Mouse (Mus musculus) liver, embryonic 16.5 days (tissue): ENCODE measurements around the gene Mip. TPM values are rescaled to one million over a fixed set of nuclear protein-coding genes. Genes with fewer than 3 reads are reported as not detected.
"Not testable (repeated sequence)": the region's sequence is repeated elsewhere in the genome, so short reads cannot be mapped to it uniquely, and the experiment has no call there.

ENCODE experiments used
- ATAC-seq: fragments of 200-750 bp; cut with Nextera tagmentation; 2 replicates; pipeline ENCODE4 v1.8.0; 2017; ENCODE audit warnings: low read depth, mild to moderate bottlenecking, moderate number of reproducible peaks, moderate library complexity
- H3K27ac ChIP-seq: fragments of 300-500 bp; sonication (generic); 2 replicates; pipeline ENCODE4 v1.5.1; 2014; ENCODE audit warnings: mild to moderate bottlenecking, low read length
- H3K27me3 ChIP-seq: fragments of 300-500 bp; sonication (generic); 2 replicates; pipeline ENCODE4 v1.6.1; 2014; ENCODE audit warnings: low read depth, low read length, mixed read lengths; ENCODE audit not compliant: control insufficient read depth, insufficient read depth
- H3K36me3 ChIP-seq: fragments of 300-500 bp; sonication (generic); 2 replicates; pipeline ENCODE4 v1.6.1; 2014; ENCODE audit warnings: mild to moderate bottlenecking; ENCODE audit not compliant: control insufficient read depth, insufficient read depth
- H3K4me1 ChIP-seq: fragments of 300-500 bp; sonication (generic); 2 replicates; pipeline ENCODE4 v1.6.1; 2014; ENCODE audit warnings: low read depth, low read length, mixed read lengths; ENCODE audit not compliant: control insufficient read depth
- H3K4me2 ChIP-seq: fragments of 300-500 bp; sonication (generic); 2 replicates; pipeline ENCODE4 v1.6.1; 2014; ENCODE audit warnings: low read depth, low read length, mixed read lengths
- H3K4me3 ChIP-seq: fragments of 300-500 bp; sonication (generic); 2 replicates; pipeline ENCODE4 v1.5.1; 2014; ENCODE audit warnings: low read depth, mild to moderate bottlenecking, low read length
- H3K9ac ChIP-seq: fragments of 300-500 bp; sonication (generic); 2 replicates; pipeline ENCODE4 v1.6.1; 2014; ENCODE audit warnings: low read depth, low read length
- H3K9me3 ChIP-seq: fragments of 300-500 bp; sonication (generic); replicated peaks from 2 replicates; pipeline ENCODE4 v1.6.1; 2016; ENCODE audit warnings: low read length; ENCODE audit not compliant: control insufficient read depth
- WGBS: fragments of 180-500 bp; shearing (Covaris S2); extraction: QIAGEN DNeasy Blood & Tissue Kit; methylation state at CpG from one replicate; pipeline ENCODE4 v1.1.7; 2014; ENCODE audit not compliant: insufficient replicate concordance; 5-methylcytosine and 5-hydroxymethylcytosine counted together
- polyA plus RNA-seq: library from polyadenylated mRNA; unstranded; fragments of >200 nt; fragmentation: Nextera tagmentation; extraction: Ambion mirVana; gene quantifications from 2 replicates; pipeline ENCODE4 v1.2.1, GENCODE M21; 2015

Gene Mip
- polyA plus RNA-seq, 1 experiment from 2014 or later: 0.05 TPM

DNA sequence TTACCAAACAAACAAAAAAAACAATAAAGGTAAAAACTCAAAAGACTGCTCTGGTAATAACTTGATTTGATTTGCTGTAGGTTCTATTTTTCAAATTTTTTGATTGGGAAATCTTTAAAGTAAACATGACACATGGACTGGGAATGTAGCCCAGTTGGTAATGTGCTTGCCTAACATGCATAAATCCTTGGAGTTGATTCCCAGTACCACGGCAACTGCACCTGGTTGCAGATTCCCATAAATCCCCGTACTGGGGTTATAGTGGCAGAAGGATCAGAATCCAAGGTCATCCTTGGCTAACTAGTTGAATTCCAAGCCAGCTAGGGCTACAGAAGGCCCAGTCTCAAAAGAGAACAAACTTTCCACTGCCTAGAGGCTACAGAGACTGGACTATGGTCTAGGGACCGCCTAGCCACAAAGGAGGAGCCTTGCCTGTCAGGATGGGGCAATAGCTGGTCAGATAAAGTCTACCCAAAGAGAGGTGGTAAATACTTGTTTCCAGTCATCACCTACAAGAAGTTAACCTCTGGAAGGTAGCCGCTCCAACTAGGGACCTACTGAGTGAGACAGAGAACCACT, 28.1 kb downstream of the Mip start, which contains the start of gene Apon:
Gene Apon (plus strand): TSS at position 420 of the 579 bp plus-strand sequence.
- H3K9ac ChIP-seq: no peak within 1 kb of the TSS
- no peaks in the 10 kb centered on the region for H3K4me1 ChIP-seq
- peaks cover 35% of the 10 kb centered on the region for H3K36me3 ChIP-seq
- ATAC-seq: peak; percentile 48
- WGBS: 67% methylated on average over 4 of the region's 4 CpGs
- H3K27me3 ChIP-seq: no peaks in the 10 kb centered on the region
- H3K9me3 ChIP-seq: no peaks in the 10 kb centered on the region
- H3K27ac ChIP-seq: peak within 1 kb of the TSS; percentile 18
- no peak within 1 kb of the TSS for H3K4me2 ChIP-seq
- no peak within 1 kb of the TSS for H3K4me3 ChIP-seq

DNA sequence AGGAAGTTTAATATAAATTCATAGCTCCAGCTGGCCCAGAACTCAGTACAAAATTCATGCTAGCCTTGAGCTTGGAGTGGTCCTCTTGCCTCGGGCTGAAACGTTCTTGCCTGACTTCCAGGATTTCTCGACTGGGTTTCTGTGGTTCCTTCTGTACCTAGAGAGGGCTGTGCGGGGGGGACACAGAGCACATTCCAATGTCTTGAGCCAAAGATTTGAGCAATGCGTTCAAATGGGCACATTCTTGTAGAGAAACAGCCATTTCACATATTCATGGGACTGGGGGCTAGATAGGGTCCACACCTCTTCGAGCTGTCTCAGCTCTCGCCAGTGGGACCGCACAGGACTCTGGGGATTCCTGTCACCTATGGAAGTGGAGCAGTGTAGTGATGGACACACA, 30.3 kb downstream of the Mip start:
- Histone ChIP-seq H3K9ac (no peak overlapping the region), H3K4me3 (no peak overlapping the region), H3K36me3 (peaks cover 17% of the 10 kb centered on the region), H3K27ac (no peak overlapping the region), H3K4me2 (no peak overlapping the region), H3K27me3 (no peaks in the 10 kb centered on the region), H3K9me3 (no peaks in the 10 kb centered on the region), H3K4me1 (peaks cover 4% of the 10 kb centered on the region)
- WGBS: 77% methylated on average over 8 of the region's 8 CpGs
- no peak for ATAC-seq

DNA sequence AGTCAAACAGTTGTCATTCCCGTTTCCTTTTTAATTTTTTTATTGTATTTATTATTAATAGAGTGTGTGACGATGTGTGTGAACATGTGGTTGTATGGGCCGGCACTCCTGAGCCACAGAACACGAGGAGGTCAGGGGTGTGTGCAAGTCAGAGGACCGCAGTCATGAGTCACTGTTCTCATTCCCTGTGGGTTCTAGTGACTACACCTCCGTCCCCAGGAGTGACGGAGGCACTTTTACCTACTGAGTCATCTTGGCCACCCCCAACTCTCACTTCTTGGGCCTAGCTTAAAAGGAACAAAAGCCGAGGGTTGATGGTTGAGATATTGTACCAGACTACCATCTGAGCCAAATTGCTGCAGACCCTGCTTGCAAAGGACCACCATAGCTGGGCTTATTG, 30.7 kb downstream of the Mip start:
- Histone ChIP-seq H3K4me2 (no peak overlapping the region), H3K9ac (no peak overlapping the region), H3K9me3 (no peaks in the 10 kb centered on the region), H3K27me3 (no peaks in the 10 kb centered on the region), H3K4me3 (no peak overlapping the region), H3K36me3 (peaks cover 13% of the 10 kb centered on the region), H3K4me1 (peaks cover 4% of the 10 kb centered on the region), H3K27ac (no peak overlapping the region)
- ATAC-seq: no peak
- WGBS: 75% methylated on average over 8 of the region's 8 CpGs

DNA sequence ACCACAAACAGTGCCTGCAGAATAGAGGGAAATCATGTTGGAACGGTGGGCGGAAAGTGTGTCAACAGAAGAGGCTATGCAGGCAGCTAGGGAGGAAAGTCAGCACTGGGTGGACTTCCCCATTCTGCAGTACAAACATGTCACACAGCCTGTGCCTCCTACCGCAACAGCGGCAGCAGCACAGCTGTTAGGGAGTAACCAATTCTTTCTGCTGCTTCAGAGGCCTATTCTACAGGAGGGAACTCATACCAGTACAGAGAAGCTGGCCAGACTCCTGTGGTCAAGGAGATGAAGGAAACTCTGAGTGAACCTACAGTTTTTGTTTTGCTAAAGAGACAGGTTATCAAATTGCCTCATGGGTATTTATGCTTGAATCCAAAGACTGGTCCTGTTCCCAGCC, 33.3 kb downstream of the Mip start:
- H3K9ac ChIP-seq: no peak overlapping the region
- no peak overlapping the region for H3K4me2 ChIP-seq
- H3K4me1 ChIP-seq: peaks cover 4% of the 10 kb centered on the region
- no peaks in the 10 kb centered on the region for H3K27me3 ChIP-seq
- no peaks in the 10 kb centered on the region for H3K9me3 ChIP-seq
- ATAC-seq: peak; percentile 60
- peak overlapping the region; percentile 54; the same call in 1 of the 2 replicates for H3K27ac ChIP-seq
- H3K4me3 ChIP-seq: no peak overlapping the region
- H3K36me3 ChIP-seq: no peaks in the 10 kb centered on the region
- WGBS: 24% methylated on average over 4 of the region's 4 CpGs

DNA sequence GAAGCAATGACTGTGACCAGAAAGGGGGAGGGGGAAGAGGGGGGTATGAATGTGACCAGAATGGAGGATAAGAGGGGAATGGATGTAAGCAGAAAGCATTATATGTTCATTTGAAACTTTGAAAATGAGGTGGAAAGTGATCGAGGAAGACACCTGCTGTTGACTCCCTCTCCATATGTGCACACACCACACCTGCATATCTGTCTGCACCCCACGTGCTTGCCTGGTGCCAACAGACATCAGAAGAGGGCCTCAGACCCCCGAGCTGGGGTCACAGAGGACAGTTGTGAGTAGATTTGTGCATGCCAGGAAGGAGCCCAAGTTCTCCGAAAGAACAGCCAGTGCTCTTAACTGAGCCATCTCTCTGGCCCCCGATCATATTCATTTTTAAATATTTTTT, 34.3 kb downstream of the Mip start:
- no peak overlapping the region for H3K4me3 ChIP-seq
- peaks cover 4% of the 10 kb centered on the region for H3K4me1 ChIP-seq
- no peak overlapping the region for H3K27ac ChIP-seq
- no peaks in the 10 kb centered on the region for H3K36me3 ChIP-seq
- no peak overlapping the region for H3K9ac ChIP-seq
- no peaks in the 10 kb centered on the region for H3K9me3 ChIP-seq
- 63% methylated on average over 5 of the region's 5 CpGs for WGBS
- H3K27me3 ChIP-seq: no peaks in the 10 kb centered on the region
- no peak overlapping the region for H3K4me2 ChIP-seq
- no peak for ATAC-seq

DNA sequence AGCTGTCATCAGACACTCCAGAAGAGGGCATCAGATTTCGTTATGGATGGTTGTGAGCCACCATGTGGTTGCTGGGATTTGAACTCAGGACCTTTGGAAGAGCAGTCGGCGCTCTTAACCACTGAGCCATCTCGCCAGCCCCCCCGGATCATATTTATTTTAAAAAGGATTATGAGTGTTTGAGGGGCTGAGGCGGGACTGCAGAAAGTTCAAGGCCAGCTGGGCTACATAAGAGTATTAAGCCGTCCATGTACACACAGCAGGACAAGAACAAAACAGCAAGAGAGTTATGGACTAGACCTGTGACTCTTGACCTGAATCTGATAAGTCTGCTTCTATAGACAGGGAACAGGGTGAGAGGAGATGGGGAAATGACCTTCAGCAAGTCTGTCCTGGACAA, 34.7 kb downstream of the Mip start:
- not testable (repeated sequence) for H3K27ac ChIP-seq, H3K36me3 ChIP-seq, H3K9ac ChIP-seq, H3K4me2 ChIP-seq, H3K4me1 ChIP-seq, H3K27me3 ChIP-seq, H3K4me3 ChIP-seq, H3K9me3 ChIP-seq, ATAC-seq
- WGBS: 77% methylated on average over 7 of the region's 7 CpGs

DNA sequence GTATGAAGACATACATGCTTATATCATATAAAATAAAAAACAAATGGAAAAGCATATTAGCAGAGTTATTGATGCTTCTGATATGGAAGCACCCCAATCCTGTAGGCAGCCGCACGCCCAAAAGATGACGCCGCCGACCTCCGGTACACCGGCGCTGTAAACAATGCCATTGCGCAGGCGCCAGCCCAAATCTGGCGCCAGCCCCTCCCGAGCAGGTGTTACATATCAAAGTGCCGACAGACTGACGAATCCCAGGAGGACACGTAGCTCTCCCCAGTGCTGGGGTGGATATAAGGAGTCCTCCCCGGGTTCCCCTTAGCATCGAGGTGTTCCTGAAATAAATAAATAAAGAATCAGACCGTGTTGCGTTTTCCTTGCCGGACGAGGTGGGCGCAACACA, 36.7 kb downstream of the Mip start:
- 80% methylated on average over 22 of the region's 22 CpGs for WGBS
- no peak overlapping the region for H3K4me2 ChIP-seq
- no peaks in the 10 kb centered on the region for H3K36me3 ChIP-seq
- ATAC-seq: no peak
- H3K27ac ChIP-seq: no peak overlapping the region
- H3K27me3 ChIP-seq: no peaks in the 10 kb centered on the region
- no peak overlapping the region for H3K9ac ChIP-seq
- no peaks in the 10 kb centered on the region for H3K9me3 ChIP-seq
- no peak overlapping the region for H3K4me3 ChIP-seq
- H3K4me1 ChIP-seq: peaks cover 4% of the 10 kb centered on the region

DNA sequence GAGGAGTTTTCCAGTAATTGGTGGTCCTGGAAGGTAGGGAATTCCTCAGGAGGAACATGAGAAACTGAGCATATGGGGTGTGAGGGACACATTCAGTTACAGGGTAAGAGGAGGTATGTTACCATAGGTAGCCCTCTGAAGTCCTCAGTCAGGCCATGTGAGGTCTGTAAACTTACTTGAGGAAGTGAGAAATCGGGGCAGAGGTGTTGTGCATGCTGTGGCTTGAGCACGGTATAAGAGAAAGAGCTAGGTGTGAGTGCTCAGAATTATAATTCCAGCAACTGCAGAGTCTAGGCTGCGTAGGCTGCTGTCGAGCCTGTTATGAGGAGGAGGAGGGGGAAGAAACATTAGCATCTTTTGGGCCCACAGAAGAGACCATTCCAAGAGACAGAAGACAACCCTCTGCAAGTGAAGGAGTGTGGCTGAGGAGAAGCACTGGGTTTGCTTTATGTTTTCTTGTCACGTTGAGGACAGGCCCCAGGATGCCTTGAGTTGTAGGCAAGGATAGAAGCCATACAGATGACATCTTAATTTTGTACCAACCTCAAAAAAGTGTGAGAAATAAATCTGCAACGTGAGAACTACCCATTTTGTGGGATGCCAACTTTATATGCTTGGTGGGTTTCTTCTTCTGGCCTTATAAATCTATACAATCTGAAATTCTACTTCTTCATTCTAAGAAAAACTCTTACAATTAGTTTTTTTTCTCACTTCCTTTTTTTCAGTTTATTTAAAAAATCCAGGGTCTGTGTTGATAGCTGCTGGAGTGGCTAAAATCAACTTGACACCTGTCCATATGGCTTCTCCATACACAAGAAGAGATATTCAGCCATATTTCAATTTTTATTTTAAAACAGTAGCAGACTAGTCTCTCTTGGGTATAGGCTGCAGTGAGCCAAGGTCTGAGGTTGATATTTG, 38.0 kb downstream of the Mip start:
- no peak overlapping the region for H3K9ac ChIP-seq
- H3K27me3 ChIP-seq: no peaks in the 10 kb centered on the region
- H3K36me3 ChIP-seq: no peaks in the 10 kb centered on the region
- WGBS: 57% methylated on average over 6 of the region's 6 CpGs
- no peak overlapping the region for H3K27ac ChIP-seq
- no peak overlapping the region for H3K4me3 ChIP-seq
- peaks cover 4% of the 10 kb centered on the region for H3K4me1 ChIP-seq
- no peak for ATAC-seq
- H3K4me2 ChIP-seq: no peak overlapping the region
- H3K9me3 ChIP-seq: no peaks in the 10 kb centered on the region

DNA sequence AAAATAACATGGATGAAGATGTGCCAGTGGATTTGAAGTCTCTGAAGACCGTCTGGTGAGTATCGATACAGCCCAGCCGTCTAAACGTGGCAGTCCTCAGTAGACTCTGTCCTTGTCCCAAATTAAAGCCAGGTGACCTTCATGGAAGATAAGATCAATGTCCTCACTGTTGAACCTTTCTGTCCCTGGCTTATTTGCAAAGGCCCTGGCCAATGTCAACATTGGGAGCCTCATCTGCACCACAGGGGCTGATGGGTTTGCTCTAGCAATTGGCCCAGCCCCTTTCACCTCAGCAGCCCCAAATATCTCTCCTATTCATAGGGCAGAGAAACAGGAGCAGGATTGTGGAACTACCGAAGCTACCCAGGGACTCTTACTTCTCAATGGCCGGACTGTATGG, 42.7 kb downstream of the Mip start, which contains the start of gene Apof:
Gene Apof (plus strand): TSS at position 301 of the 400 bp plus-strand sequence.
- peak within 1 kb of the TSS; percentile 76 for H3K27ac ChIP-seq
- no peaks in the 10 kb centered on the region for H3K9me3 ChIP-seq
- H3K4me1 ChIP-seq: peaks cover 12% of the 10 kb centered on the region
- H3K27me3 ChIP-seq: no peaks in the 10 kb centered on the region
- H3K36me3 ChIP-seq: no peaks in the 10 kb centered on the region
- H3K4me2 ChIP-seq: peak within 1 kb of the TSS; percentile 95
- WGBS: 72% methylated on average over 6 of the region's 6 CpGs
- ATAC-seq: peak; percentile 35
- H3K4me3 ChIP-seq: peak within 1 kb of the TSS; percentile 82
- peak within 1 kb of the TSS; percentile 76 for H3K9ac ChIP-seq
